Mouse (Mus musculus): ENCODE measurements at regions not wholly inside any gene's neighbourhood (a gene's known extent, or its start where the extent isn't known, plus 50 kb on each side); places are given as distances from the start of the nearest gene placed in this dataset.
"Not testable (repeated sequence)": the region's sequence is repeated elsewhere in the genome, so short reads cannot be mapped to it uniquely, and the experiment has no call there.

- DNase-seq: no peak
Measured at GRCm38 (mm10) chr2:179131004-179131403, 311.2 kb upstream of the Cdh4 start.

DNA sequence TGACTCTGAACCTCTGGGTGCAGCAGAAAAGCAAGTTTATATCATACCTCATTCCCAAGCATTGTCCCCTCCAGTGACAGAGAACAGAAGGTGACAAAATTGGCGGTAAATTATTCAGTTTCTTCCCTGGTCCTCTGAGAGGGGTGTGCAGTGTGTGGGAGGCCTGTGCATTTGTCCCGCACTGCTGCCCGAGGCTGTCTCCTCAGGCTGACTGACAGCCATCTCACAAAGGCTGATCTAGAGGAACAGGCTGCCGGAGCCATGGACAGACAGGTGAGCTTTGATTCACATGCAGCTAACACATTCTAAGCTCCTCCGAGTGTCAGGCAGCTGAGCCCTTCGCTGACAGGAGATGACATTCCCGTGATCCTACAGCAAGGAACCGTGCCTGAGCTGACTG, 299.9 kb upstream of the Cdh4 start:
- DNase-seq: no peak

- DNase-seq: no peak
Measured at GRCm38 (mm10) chr2:179145726-179146125, 296.5 kb upstream of the Cdh4 start.

DNA sequence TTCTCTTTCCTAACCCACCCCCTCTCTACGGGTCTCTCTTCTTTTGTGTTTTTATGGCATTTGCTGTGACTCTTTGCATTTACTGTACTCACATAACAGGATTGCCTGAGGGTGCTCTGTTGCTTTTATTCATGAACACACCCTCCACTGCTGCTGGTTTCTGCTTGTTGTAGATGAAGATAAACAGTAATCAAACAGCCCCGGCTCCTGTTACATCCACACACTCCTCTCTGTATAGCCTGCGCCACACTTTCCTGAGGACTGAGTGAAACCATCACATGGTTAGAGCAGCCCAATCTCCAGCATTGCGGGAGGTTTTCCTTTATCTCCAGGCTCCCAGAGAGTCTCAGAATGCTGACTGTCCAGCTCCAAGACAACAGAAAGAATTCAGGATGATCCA, 296.0 kb upstream of the Cdh4 start:
- no peak for DNase-seq

DNA sequence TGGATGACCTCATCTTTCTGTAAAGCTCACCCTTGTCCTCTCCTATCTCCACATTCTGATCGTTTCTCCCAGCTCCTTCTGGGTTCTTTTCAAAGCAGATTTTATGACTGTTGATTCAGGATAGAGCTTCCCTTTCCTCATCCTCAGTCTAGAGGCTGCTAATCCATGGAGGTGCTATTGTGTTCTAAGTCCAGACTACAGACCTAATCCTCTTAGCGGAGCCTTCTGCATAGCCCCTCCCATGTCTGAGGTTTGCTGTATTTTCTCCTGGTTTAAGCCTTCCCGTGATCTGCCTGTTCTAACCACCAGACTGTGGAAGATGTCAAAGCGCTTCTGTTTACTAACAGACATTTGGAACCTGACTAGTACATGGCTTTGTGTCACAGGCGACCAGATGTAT, 294.0 kb upstream of the Cdh4 start:
- DNase-seq: no peak

GRCm38 (mm10) chr2:179148667-179149066, 293.6 kb upstream of the Cdh4 start:
- DNase-seq: no peak

DNA sequence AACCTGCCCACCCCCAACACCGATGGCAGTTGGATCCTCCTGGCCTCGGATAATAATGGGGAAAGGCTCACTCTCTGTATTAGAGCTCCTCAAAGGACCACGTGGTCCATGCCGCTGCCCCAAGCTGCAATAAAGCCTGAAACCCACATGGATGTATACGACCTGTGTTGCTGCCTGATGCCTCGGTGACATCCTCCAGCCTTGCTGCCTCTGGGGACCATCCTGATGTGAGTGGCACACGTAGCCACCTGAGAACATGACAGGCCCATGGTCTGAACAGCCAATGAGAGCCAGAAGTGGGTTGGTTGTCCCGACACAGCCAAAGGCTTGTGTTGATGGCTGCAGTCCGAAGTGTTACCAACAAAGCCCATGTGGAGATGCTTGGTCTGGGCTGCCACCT, 283.4 kb upstream of the Cdh4 start:
- DNase-seq: no peak

DNA sequence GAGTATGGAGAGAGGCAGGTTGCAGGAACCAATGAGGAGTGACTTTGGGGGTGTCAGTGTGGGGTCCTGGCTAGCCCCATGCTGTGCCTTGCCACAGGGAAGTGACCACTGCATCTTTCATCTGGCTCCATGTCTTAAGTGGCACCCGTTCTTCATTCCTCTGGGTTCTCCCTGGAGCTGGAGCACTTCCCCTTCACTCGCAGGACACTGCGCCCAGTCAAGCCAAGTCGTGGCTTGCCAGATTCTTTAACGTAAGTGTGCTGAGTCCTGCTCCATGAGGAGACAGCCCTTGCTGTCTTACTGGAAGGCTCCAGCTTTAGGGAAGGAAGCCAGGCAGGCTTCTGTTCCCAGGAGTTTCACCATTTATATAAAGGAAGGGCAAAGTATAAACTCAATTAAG, 279.1 kb upstream of the Cdh4 start:
- no peak for DNase-seq

DNA sequence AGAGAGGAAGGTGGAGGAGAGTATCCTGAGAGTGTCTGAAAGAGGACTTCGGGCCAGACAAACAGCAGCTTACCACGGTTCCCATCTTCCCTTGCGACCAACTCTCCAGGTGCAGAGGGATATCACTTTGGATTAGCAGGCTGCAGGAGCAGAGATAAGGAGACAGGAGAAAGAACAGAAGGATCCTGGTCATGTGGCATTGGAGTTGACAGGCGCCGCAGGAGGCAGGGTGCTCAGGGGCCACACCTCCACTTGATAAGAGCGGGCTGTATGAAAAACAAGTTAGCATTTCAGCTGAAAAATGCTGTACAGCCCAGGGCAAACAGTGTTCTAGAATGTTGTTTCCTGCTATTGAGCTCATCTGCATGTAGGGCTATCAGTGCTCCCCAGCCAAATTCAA, 272.1 kb upstream of the Cdh4 start:
- DNase-seq: no peak

DNA sequence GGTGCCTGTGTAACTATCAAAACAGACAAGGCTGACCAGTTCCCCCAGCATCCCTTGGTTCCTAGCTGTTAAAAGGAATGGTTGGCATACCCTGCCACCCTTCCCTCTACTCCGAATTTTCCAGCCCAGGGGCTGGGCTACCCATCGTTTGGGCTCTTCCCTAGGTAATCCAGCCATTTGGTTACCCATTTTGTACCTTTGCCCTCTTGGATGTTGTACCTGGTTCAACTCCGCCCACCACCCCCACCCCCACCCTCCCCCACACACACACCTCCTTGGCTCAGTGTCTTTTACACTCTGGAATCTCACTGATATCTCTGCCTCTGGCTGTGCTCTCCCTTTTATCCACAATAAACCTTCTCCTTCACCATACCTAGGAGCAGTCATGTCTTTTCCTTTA, 271.6 kb upstream of the Cdh4 start:
- DNase-seq: no peak

DNA sequence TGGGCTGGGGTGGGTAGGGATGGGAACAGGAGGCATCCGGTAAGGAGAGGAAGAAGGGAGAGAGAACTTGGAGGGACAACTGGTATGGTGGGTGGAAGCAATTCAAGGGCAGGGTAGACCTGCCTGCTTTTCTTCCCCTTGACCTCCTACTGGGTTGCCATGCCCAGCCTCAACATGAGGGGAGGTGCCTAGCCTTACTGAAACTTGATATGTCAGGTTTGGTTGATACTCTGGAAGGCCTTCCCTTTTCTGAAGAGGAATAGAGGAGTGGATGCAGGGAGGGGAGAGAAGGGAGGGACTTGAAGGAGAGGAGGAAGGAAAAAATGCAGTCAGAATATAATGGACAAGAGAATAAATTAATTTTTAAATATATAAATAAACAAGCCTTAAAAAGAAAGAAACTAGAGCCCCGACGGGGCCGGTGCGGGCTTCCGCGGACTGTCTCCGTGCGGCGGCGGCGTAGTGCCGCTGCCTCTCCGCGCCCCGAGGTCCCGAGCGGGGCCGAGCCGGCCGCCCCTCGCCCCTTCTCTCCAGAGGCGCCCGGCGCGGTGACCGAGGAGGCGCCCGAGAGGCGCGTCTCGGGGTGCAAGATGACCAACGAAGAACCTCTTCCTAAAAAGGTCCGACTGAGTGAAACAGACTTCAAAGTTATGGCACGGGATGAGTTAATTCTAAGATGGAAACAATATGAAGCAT, 265.2 kb upstream of the Cdh4 start:
- DNase-seq: not testable (repeated sequence)

DNA sequence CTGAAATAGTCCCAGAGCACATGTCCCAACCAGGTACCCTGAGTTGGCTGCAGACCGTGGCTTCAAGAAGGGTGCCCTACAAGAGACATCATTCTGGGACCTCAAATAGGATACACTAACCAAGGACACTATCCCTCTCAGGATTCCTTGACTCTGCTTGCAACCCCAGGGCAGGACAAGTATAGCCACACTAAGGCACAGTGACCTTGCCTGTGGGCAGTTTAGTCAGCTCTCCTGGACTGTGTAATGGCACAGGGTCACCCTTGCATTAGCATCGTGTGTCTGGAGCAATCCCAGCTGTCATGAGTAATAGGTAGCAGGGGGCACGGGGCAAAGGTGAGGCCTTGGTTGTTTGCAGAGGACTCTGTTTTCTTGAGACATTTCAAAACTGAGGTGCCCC, 260.9 kb upstream of the Cdh4 start:
- DNase-seq: no peak

- DNase-seq: no peak
Measured at GRCm38 (mm10) chr2:179182123-179182522, 260.1 kb upstream of the Cdh4 start.

GRCm38 (mm10) chr2:179192906-179193496, 249.2 kb upstream of the Cdh4 start:
- no peak for DNase-seq

GRCm38 (mm10) chr2:179193507-179194160, 248.6 kb upstream of the Cdh4 start:
- peak; percentile 50 to 69 for DNase-seq

DNA sequence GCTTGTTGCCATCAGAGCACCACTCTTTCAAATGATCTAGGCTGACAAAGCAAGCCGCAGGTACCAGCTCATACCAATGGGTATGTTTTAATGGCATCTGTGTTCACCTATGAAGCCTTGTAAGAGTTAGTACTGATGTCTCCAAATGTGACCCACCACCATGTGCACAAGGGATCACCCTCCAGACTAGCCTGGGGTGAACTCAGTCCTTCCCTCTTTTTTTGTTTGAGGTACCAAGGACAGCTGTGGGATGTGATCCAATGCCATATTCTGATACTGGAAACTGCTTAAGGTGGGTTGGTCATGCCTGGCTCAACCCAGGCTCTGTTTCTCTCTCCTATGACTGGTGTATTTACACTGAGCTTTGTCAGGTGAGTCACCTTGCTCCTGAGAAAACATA, 244.8 kb upstream of the Cdh4 start:
- no peak for DNase-seq

GRCm38 (mm10) chr2:179200495-179200894, 241.7 kb upstream of the Cdh4 start:
- peak; percentile 1 to 8 for DNase-seq

DNA sequence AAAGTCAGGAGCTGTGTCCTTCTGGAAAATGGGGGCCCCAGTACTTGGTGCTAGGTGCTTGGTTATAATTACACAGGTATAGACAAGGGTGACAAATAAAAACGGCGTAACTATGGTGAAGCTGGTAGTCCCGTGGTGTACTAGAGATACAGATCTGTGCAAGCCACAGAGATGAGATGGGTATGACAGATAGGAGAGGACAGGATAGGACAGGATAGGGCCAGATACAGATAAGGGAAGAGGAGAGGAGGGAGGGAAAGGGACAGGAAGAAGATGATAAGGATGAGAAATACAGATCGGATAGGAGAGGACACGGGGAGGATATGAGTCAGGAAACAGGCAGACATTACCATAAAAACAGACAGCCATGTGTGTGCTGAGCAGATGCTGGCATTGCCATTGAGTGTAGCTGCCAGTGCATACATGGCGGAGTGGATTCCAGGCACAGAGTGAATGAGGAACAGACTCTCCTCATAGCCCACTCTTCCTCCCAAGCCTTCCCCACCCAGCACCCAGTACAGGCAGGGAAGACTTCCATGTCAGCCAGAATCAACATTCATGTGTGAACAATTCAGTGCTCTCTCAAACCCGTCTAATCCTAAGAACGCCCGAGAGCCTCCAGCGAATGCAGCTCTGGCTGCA, 231.9 kb upstream of the Cdh4 start:
- DNase-seq: no peak

GRCm38 (mm10) chr2:179216773-179217172, 225.5 kb upstream of the Cdh4 start:
- DNase-seq: no peak

- no peak for DNase-seq
Measured at GRCm38 (mm10) chr2:179228096-179228495, 214.1 kb upstream of the Cdh4 start.

- DNase-seq: no peak
Measured at GRCm38 (mm10) chr2:179231708-179232354, 210.4 kb upstream of the Cdh4 start.

DNA sequence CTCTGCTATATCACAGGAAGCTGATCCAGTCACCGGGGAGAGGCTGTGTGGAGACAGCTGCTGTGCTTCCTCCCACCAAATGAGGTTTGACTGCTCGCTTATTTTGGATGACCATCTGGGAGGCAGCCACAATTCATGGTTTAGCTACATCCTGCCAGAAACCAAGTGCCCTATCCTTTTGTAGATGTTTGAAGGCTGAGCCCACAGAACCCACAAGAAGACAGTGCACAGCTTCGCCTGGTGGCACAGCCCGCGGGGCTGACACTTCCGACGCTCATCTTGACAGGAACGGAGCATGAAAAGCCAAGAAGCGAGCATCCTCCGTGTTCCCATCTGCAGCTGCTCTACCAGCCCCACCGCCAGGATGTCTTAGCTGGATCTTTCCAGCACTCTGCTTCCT, 204.1 kb upstream of the Cdh4 start:
- no peak for DNase-seq

- no peak for DNase-seq
Measured at GRCm38 (mm10) chr2:179260892-179261291, 181.3 kb upstream of the Cdh4 start.
